Mouse (Mus musculus) left cerebral cortex, adult 2 months (tissue): ENCODE measurements around the gene Rrp1b. TPM values are rescaled to one million over a fixed set of nuclear protein-coding genes. Genes with fewer than 3 reads are reported as not detected.
A peak's percentile ranks its signal among the peaks of the same experiment; 100 is the strongest.

ENCODE experiments used
- DNase-seq, 2 experiments: peaks; one replicate each; pipeline ENCODE4 v3.0.0; 2021 to 2022; ENCODE audit warnings: low spot score in 2 of 2, mixed read lengths in 1 of 2; ENCODE audit errors: extremely low spot score in 1 of 2
- H3K27ac ChIP-seq: fragments of 200-600 bp; 2 replicates; pipeline ENCODE4 v1.8.1; 2022
- H3K4me3 ChIP-seq: fragments of 200-600 bp; 2 replicates; pipeline ENCODE4 v1.8.1; 2022
- CTCF ChIP-seq: fragments of 200-600 bp; IDR thresholded peaks from 2 replicates; pipeline ENCODE4 v1.8.1; 2022; ENCODE audit warnings: antibody characterized with exemption, mild to moderate bottlenecking, moderate library complexity
- intact Hi-C: fragments of 180-260 bp; cut with DNase I; formaldehyde crosslinking; loops from one replicate; pipeline ENCODE4 v1.15.1; 2025
- total RNA-seq, 2 experiments: library from RNA; stranded (reverse); gene quantifications; 2 replicates each; pipeline ENCODE4 v1.2.3; 2021

The Rrp1b gene
- total RNA-seq, 2 experiments from 2014 or later: 20.6 to 24.5 TPM

- DNase-seq: no peak
- Histone ChIP-seq H3K4me3 (no peak overlapping the region), H3K27ac (no peak overlapping the region)
- intact Hi-C loops: no loop called here
- TF ChIP-seq CTCF: no peak
Observed at GRCm38 (mm10) chr17:32012254-32012653, 23.6 kb upstream of the Rrp1b start.

GRCm38 (mm10) chr17:32013659-32014058, 22.2 kb upstream of the Rrp1b start:
- TF ChIP-seq CTCF: no peak
- no peak overlapping the region for H3K4me3 ChIP-seq
- no peak for DNase-seq
- no peak overlapping the region for H3K27ac ChIP-seq
- intact Hi-C loops: no loop called here

GRCm38 (mm10) chr17:32016481-32016880, 19.4 kb upstream of the Rrp1b start:
- intact Hi-C loops: no loop called here
- no peak for TF ChIP-seq CTCF
- DNase-seq: no peak
- no peak overlapping the region for H3K4me3 ChIP-seq
- H3K27ac ChIP-seq: no peak overlapping the region

- no peak for TF ChIP-seq CTCF
- DNase-seq: no peak
- Histone ChIP-seq H3K27ac (no peak overlapping the region), H3K4me3 (no peak overlapping the region)
- intact Hi-C loops: no loop called here
Observed at GRCm38 (mm10) chr17:32018127-32018894, 17.6 kb upstream of the Rrp1b start.

GRCm38 (mm10) chr17:32021981-32022380, 13.9 kb upstream of the Rrp1b start:
- DNase-seq: no peak
- Histone ChIP-seq H3K27ac (no peak overlapping the region), H3K4me3 (no peak overlapping the region)
- intact Hi-C loops: loop anchor here (5.0 to 10.0 kb wide), 2 partner anchors 185 to 487 kb away; no protein-coding TSS in a partner anchor
- no peak for TF ChIP-seq CTCF

- no peak for DNase-seq
- intact Hi-C loops: loop anchor here (5.0 to 10.0 kb wide), 2 partner anchors 185 to 488 kb away; no protein-coding TSS in a partner anchor
- TF ChIP-seq CTCF: no peak
- no peak overlapping the region for H3K4me3 ChIP-seq
- no peak overlapping the region for H3K27ac ChIP-seq
Observed at GRCm38 (mm10) chr17:32022551-32022950, 13.3 kb upstream of the Rrp1b start.

GRCm38 (mm10) chr17:32023088-32023487, 12.8 kb upstream of the Rrp1b start:
- DNase-seq: peak; percentile 66 to 73
- H3K4me3 ChIP-seq: no peak overlapping the region
- no peak for TF ChIP-seq CTCF
- intact Hi-C loops: loop anchor here (1.0 to 10.0 kb wide), 4 partner anchors 130 to 488 kb away; no protein-coding TSS in a partner anchor
- no peak overlapping the region for H3K27ac ChIP-seq

GRCm38 (mm10) chr17:32024671-32025073, 11.2 kb upstream of the Rrp1b start:
- Histone ChIP-seq H3K27ac (no peak overlapping the region), H3K4me3 (no peak overlapping the region)
- no peak for TF ChIP-seq CTCF
- intact Hi-C loops: loop anchor here (1.0 to 10.0 kb wide), 6 partner anchors 168 to 490 kb away; no protein-coding TSS in a partner anchor
- DNase-seq: no peak

GRCm38 (mm10) chr17:32025386-32025785, 10.5 kb upstream of the Rrp1b start:
- H3K4me3 ChIP-seq: no peak overlapping the region
- no peak overlapping the region for H3K27ac ChIP-seq
- peak; percentile 96 for TF ChIP-seq CTCF
- DNase-seq: peak; percentile 56
- intact Hi-C loops: loop anchor here (1.0 to 10.0 kb wide), 5 partner anchors 169 to 491 kb away; no protein-coding TSS in a partner anchor

- Histone ChIP-seq H3K27ac (no peak overlapping the region), H3K4me3 (no peak overlapping the region)
- no peak for DNase-seq
- intact Hi-C loops: loop anchor here (1.0 to 10.0 kb wide), 3 partner anchors 46 to 493 kb away; no protein-coding TSS in a partner anchor
- TF ChIP-seq CTCF: peak; percentile 69
Observed at GRCm38 (mm10) chr17:32027666-32028065, 8.2 kb upstream of the Rrp1b start.

- DNase-seq: no peak
- H3K4me3 ChIP-seq: no peak overlapping the region
- H3K27ac ChIP-seq: no peak overlapping the region
- intact Hi-C loops: loop anchor here (5.0 to 10.0 kb wide), 2 partner anchors 184 to 494 kb away; no protein-coding TSS in a partner anchor
- TF ChIP-seq CTCF: no peak
Observed at GRCm38 (mm10) chr17:32028301-32028700, 7.6 kb upstream of the Rrp1b start.

GRCm38 (mm10) chr17:32031684-32032083, 4.2 kb upstream of the Rrp1b start:
- no peak for TF ChIP-seq CTCF
- H3K4me3 ChIP-seq: no peak overlapping the region
- H3K27ac ChIP-seq: no peak overlapping the region
- no peak for DNase-seq
- intact Hi-C loops: no loop called here
